ENCODE assay signal across 8 mouse cellular contexts in genomic region chr19:8967893-8968292, GRCm38 (mm10). TPM values are rescaled to one million over a fixed set of nuclear protein-coding genes. Genes with fewer than 3 reads are reported as not detected.
A peak's percentile ranks its signal among the peaks of the same experiment; 100 is the strongest.
DNase-seq lines count a peak whose midpoint lies in the region; ATAC-seq and TF ChIP-seq lines count a peak whose summit lies in the region.

No protein-coding gene starts in this region.

- peak overlapping the region; percentile 85 for H3K4me2 ChIP-seq in forebrain, embryonic 14.5 days (ENCODE audit: low read length)
- H3K4me2 ChIP-seq in liver, embryonic 15.5 days: peak overlapping the region; percentile 95

- H3K27ac ChIP-seq in gastrocnemius, adult 2 months: peak overlapping the region; percentile 98
- no peak overlapping the region; the same call in 1 of the 2 replicates for H3K27ac ChIP-seq in forebrain, embryonic 14.5 days (ENCODE audit: low read depth, low read length)
- H3K27ac ChIP-seq in liver, embryonic 15.5 days (replicated peaks): peak overlapping the region; percentile 88

- no peak for ATAC-seq in forebrain, embryonic 14.5 days
- ATAC-seq in liver, embryonic 15.5 days (ENCODE audit: insufficient read depth): no peak

- TF ChIP-seq CTCF in gastrocnemius, adult 2 months (IDR thresholded peaks at IDR 0.05): no peak

- H3K9ac ChIP-seq in forebrain, embryonic 14.5 days (ENCODE audit: low read length): peak overlapping the region; percentile 92
- H3K9ac ChIP-seq in liver, embryonic 15.5 days: peak overlapping the region; percentile 80

- peak overlapping the region; percentile 92 for H3K4me3 ChIP-seq in gastrocnemius, adult 2 months
- peak overlapping the region; percentile 80 for H3K4me3 ChIP-seq in forebrain, embryonic 14.5 days (ENCODE audit: low read depth, low read length)
- H3K4me3 ChIP-seq in liver, embryonic 15.5 days (replicated peaks): peak overlapping the region; percentile 80

- no peak for DNase-seq in gastrocnemius, adult 2 months
- DNase-seq in gastrocnemius, adult 8-10 months (ENCODE audit: low spot score in 2 of 2): no peak
- DNase-seq in A20 (ENCODE audit: low read depth, low spot score): peak; percentile 38
- DNase-seq in forebrain, embryonic 14.5 days (ENCODE audit: low spot score): no peak
- no peak for DNase-seq in urinary bladder, adult 18-20 months (ENCODE audit: low spot score in 2 of 2)
- no peak for DNase-seq in left cerebral cortex, postnatal 4 days
- DNase-seq in Muller cell, postnatal 12 days (ENCODE audit: inconsistent ontology term): no peak

- intact Hi-C loops in gastrocnemius, adult 2 months (cut with DNase I): loop anchor here (1.0 to 2.0 kb wide), 2 partner anchors 47 to 97 kb away; partner anchors contain the start of genes B3gat3 and Ubxn1
- intact Hi-C loops in left cerebral cortex, postnatal 4 days (cut with DNase I): no loop called here

- under 1% methylated on average over 8 of the region's 9 CpGs for WGBS in forebrain, embryonic 14.5 days
- WGBS in liver, embryonic 15.5 days (ENCODE audit: insufficient replicate concordance): under 1% methylated on average over 9 of the region's 9 CpGs

- H3K27me3 ChIP-seq in forebrain, embryonic 14.5 days (replicated peaks; ENCODE audit: control insufficient read depth, insufficient read depth, low read length): no peaks in the 10 kb centered on the region
- H3K27me3 ChIP-seq in liver, embryonic 15.5 days: no peaks in the 10 kb centered on the region

- peaks cover 10% of the 10 kb centered on the region for H3K4me1 ChIP-seq in forebrain, embryonic 14.5 days (ENCODE audit: control insufficient read depth, insufficient read depth, low read length)
- peaks cover 41% of the 10 kb centered on the region for H3K4me1 ChIP-seq in liver, embryonic 15.5 days (replicated peaks)

- H3K36me3 ChIP-seq in forebrain, embryonic 14.5 days (ENCODE audit: control insufficient read depth, insufficient read depth, low read length): peaks cover 74% of the 10 kb centered on the region
- peaks cover 74% of the 10 kb centered on the region for H3K36me3 ChIP-seq in liver, embryonic 15.5 days (replicated peaks)

- no peaks in the 10 kb centered on the region for H3K9me3 ChIP-seq in forebrain, embryonic 14.5 days (replicated peaks; ENCODE audit: control insufficient read depth, low read length)
- no peaks in the 10 kb centered on the region for H3K9me3 ChIP-seq in liver, embryonic 15.5 days (replicated peaks)

RNA-seq across cellular contexts. Expression of gene Eef1g, which starts 1.1 kb away (rescaled TPM):
- 100 to 1,000 TPM; 423 to 463 TPM for total RNA-seq in gastrocnemius, adult 2 months (2021)
- total RNA-seq in gastrocnemius, adult 8-10 months (2022): 100 to 1,000 TPM; 411 to 454 (median 425) TPM
- 356 and 360 TPM in 2 replicates for polyA plus RNA-seq in forebrain, embryonic 14.5 days (2014; fragmentation: Nextera tagmentation; extraction: Ambion mirVana)
- polyA plus RNA-seq in liver, embryonic 15.5 days (2015; fragmentation: Nextera tagmentation; extraction: Ambion mirVana): 177 and 180 TPM in 2 replicates
- 100 to 1,000 TPM; 385 to 398 TPM for total RNA-seq in left cerebral cortex, postnatal 4 days (2021)

RNA-seq across cellular contexts. Expression of gene Tut1, which starts 14.2 kb away (rescaled TPM):
- 10 to 100 TPM in 1 of 2 experiments, 1 to 10 TPM in 1; 7.9 to 10.4 TPM for total RNA-seq in gastrocnemius, adult 2 months (2021)
- total RNA-seq in gastrocnemius, adult 8-10 months (2022): 10 to 100 TPM in 1 of 4 experiments, 1 to 10 TPM in 3; 7.8 to 11.8 (median 9.0) TPM
- 24.2 and 26.4 TPM in 2 replicates for polyA plus RNA-seq in forebrain, embryonic 14.5 days (2014; fragmentation: Nextera tagmentation; extraction: Ambion mirVana)
- polyA plus RNA-seq in liver, embryonic 15.5 days (2015; fragmentation: Nextera tagmentation; extraction: Ambion mirVana): 13.7 and 14.6 TPM in 2 replicates
- 10 to 100 TPM; 17.5 to 20.0 TPM for total RNA-seq in left cerebral cortex, postnatal 4 days (2021)

RNA-seq across cellular contexts. Expression of gene Ahnak, which starts 21.2 kb away (rescaled TPM):
- 100 to 1,000 TPM; 212 to 217 TPM for total RNA-seq in gastrocnemius, adult 2 months (2021)
- 100 to 1,000 TPM; 249 to 267 (median 253) TPM for total RNA-seq in gastrocnemius, adult 8-10 months (2022)
- polyA plus RNA-seq in forebrain, embryonic 14.5 days (2014; fragmentation: Nextera tagmentation; extraction: Ambion mirVana): 2.6 and 4.5 TPM in 2 replicates
- 2.5 and 3.0 TPM in 2 replicates for polyA plus RNA-seq in liver, embryonic 15.5 days (2015; fragmentation: Nextera tagmentation; extraction: Ambion mirVana)
- 10 to 100 TPM; 14.0 to 18.5 TPM for total RNA-seq in left cerebral cortex, postnatal 4 days (2021)

RNA-seq across cellular contexts. Expression of gene Mta2, which starts 26.2 kb away (rescaled TPM):
- total RNA-seq in gastrocnemius, adult 2 months (2021): 10 to 100 TPM; 23.5 to 27.2 TPM
- total RNA-seq in gastrocnemius, adult 8-10 months (2022): 10 to 100 TPM; 21.0 to 25.7 (median 23.4) TPM
- polyA plus RNA-seq in forebrain, embryonic 14.5 days (2014; fragmentation: Nextera tagmentation; extraction: Ambion mirVana): 57.1 and 57.4 TPM in 2 replicates
- 79.0 and 85.9 TPM in 2 replicates for polyA plus RNA-seq in liver, embryonic 15.5 days (2015; fragmentation: Nextera tagmentation; extraction: Ambion mirVana)
- total RNA-seq in left cerebral cortex, postnatal 4 days (2021): 10 to 100 TPM; 75.4 to 79.6 TPM

RNA-seq across cellular contexts. Expression of gene Eml3, which starts 38.5 kb away (rescaled TPM):
- 1 to 10 TPM; 3.4 to 6.2 TPM for total RNA-seq in gastrocnemius, adult 2 months (2021)
- total RNA-seq in gastrocnemius, adult 8-10 months (2022): 1 to 10 TPM; 3.5 to 4.7 (median 4.3) TPM
- polyA plus RNA-seq in forebrain, embryonic 14.5 days (2014; fragmentation: Nextera tagmentation; extraction: Ambion mirVana): 4.1 and 5.4 TPM in 2 replicates
- polyA plus RNA-seq in liver, embryonic 15.5 days (2015; fragmentation: Nextera tagmentation; extraction: Ambion mirVana): 13.1 and 14.6 TPM in 2 replicates
- total RNA-seq in left cerebral cortex, postnatal 4 days (2021): 10 to 100 TPM in 1 of 2 experiments, 1 to 10 TPM in 1; 9.4 to 11.6 TPM

Comparison
In these comparisons a context has a peak if more than half of its experiments do, and no peak if none do; other contexts are left out.
1. RNA of gene Ahnak, which starts 21.2 kb away (total RNA-seq): 249 to 267 TPM in gastrocnemius, adult 8-10 months and 212 to 217 TPM in gastrocnemius, adult 2 months; 14.0 to 18.5 TPM in left cerebral cortex, postnatal 4 days; every median in the first group is over 10 times any median in the second.
2. Peak in every context shown above with its lines, with median percentiles within 50 percentile points of each other: H3K4me3 ChIP-seq.